Mouse (Mus musculus): ENCODE results near the gene Kctd10.

Kctd10 gene

GRCm38 (mm10) chr5:114380209-114381012 lies at the start of gene Kctd10, which contains the start of gene Ube3b:
Gene Kctd10 (minus strand): TSS chr5:114380508.
Gene Ube3b (plus strand): TSS chr5:114380607.
- DNase-seq, result peak; percentile 90

DNA sequence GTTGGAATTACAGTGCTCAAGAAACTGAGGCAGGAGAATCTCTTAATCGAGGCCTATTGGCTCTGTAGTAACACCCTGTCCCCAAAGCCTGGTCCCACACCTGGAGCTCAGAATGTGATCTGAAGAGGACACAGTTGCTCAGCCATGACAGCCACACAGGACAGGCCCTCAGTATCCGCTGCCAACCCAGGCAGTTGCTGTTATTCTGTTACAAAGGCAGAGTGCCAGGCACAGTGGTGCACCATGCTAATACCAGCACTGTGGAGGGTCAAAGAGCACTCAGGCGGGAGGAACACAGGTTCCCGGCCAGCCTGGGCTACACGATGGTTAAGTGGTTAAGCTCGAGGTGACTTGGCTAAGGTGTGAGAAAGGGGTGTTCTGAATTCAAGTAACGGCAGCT lies 49.5 kb upstream of the Kctd10 start:
- no peak for DNase-seq

GRCm38 (mm10) chr5:114428621-114429020 lies 48.3 kb upstream of the Kctd10 start:
- no peak for DNase-seq

DNA sequence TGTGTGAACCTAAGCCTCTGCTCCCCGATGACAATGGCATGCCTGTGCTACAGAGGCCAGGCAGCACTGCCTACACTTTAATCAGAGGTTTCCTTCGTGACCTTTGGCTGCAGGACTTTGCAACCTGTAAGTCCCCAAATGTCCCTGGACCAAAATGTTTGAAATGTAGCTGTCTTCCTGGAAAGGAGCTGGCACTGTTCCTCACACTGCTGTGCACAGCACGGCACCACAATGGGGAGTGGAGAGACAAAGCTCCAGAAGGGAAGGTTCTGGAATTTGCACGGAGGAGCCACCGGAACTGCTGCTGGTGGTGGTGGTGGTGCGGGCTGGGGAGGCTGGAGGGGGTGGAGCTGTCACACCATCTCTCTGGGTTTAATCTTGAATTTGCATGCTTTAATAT lies 46.4 kb upstream of the Kctd10 start:
- DNase-seq, result no peak

DNA sequence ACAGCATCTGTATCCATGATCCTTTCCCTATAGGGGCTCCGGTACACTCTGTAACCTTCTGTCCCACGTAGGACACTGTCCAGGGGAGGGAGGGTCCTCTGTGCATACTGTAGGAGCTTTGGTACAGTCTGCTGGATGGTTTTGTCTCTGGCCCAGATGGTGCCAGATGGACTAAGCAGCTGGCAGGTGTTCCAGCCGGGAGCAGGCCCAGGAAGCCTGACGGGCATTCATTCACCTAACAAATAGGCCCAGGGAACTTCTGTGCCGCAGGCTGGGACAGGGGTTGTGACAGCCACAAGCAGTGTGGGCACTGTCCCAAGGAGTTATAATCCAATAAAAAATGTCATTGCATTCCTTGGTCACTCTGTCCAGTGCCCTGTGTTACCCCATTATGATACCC lies 43.7 kb upstream of the Kctd10 start:
- DNase-seq, result no peak

DNA sequence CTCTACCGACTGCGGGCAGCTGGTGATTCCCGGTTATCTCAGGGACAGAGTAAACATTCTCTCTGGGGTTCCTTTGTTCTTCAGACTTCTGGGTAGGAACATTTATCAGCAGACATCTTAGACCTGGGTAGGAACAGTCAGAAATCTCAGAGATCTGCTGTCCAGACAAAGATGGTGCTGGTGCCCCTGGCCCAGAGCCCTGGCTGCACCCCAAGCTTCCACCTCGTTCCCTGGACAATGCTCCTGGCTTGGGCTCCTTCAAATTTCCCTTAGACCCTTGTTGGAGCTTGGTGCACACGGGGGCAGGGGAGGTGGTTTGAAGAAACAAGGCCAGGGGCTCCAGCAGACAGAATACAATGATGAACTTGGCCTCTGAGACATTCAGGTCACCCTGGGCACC lies 42.3 kb upstream of the Kctd10 start:
- DNase-seq, result no peak

DNA sequence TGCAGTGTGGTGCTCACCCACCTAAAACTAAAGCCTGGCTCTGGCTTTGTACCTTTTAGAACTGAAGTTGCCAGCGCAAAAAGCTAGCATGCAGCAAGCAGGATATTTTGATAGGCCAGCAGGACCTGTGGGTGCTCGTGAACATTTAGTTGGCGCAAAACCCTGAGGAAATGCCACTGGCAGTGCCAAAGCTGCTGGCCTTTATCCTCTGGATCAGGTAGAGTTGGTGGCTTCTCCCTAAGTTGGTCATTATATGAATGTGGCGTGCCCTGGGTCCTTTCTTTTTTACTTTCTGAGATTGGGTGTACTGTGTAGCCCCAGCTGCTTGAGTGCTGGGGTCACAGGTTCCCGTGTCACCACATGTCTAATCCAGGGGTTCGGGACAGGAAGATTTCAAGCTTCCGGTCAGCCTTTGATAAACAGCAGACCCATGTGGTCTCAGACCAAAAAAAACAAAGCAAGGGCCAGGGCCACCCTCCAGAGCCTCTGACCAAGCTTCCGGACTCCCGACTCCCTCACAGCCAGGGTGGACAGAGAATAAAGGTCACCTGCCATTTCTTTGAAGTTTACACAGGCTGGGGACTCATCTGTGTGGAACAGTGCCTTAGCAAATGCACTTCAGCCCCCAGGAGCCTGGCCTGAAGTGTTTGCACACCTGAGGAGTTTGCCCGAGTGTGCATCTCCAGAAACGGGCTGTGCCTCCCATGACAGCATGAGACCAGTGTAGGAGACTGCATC lies 41.4 kb upstream of the Kctd10 start:
- peak; percentile 28 for DNase-seq

GRCm38 (mm10) chr5:114418541-114418940 lies 38.2 kb upstream of the Kctd10 start:
- no peak for DNase-seq

- DNase-seq, result no peak
These were observed 36.5 kb upstream of the Kctd10 start for GRCm38 (mm10) chr5:114416855-114417254.

DNA sequence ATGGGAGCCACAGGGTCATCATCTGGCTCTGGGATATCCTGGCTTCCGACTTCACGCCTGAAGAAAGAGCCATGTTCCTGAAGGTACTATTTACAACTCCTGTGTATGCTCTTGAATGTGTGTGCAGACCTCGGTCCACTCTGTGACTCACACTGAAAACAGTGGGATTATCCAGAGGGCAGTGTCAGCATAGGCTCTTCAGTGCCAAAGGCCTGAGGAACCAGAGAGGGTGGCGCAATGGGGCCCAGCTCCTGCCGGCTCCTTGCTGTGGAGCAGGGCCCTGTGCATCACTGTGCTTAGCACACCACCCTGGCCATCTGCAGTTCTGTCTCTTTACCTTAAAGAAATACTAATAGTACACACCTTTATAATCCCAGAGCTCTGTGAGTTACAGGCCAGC lies 35.3 kb upstream of the Kctd10 start:
- DNase-seq, result no peak

GRCm38 (mm10) chr5:114413067-114413735 lies 32.9 kb upstream of the Kctd10 start:
- DNase-seq, result peak; percentile 81

- DNase-seq, result peak; percentile 45
These were observed 32.2 kb upstream of the Kctd10 start for GRCm38 (mm10) chr5:114412361-114412998.

DNA sequence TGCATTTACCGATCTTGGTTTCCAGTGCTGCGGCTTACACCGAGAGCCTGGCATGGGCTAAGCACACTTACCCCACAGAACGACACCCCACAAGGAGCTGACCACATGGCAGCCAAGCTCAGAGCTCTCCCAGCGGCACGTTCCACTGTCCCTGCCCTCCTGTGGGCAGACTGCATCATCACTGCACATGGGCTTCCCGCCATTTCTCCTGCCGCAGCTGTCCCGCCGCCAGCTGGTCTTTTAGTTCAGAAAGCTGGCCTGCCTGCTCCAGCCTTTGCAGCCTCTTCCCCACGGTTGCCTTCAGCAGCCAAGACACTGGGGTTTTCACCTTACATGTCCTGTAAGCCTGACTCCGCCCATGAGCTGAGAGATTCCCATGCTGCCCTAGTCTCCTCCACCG lies 30.1 kb upstream of the Kctd10 start:
- DNase-seq, result no peak

DNA sequence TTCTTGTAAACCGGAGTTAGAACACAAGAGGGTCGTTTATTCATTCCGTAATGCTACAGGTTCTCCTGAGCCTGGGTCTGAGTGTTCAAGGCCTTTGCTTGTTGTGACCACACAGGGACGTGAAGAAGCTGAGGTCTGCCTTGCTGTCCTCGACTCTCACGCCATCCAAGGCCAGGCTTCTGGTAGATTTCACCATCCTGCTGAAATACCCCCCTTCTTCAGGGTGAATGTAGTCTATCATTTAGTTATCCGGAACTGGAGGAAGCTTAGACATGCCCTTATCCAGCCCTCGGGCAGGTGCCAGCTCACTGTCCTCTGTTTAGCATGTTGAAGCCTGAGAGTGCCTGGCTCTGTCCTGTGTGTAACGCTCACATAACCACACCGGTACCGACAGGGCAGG lies 28.5 kb upstream of the Kctd10 start:
- no peak for DNase-seq

DNA sequence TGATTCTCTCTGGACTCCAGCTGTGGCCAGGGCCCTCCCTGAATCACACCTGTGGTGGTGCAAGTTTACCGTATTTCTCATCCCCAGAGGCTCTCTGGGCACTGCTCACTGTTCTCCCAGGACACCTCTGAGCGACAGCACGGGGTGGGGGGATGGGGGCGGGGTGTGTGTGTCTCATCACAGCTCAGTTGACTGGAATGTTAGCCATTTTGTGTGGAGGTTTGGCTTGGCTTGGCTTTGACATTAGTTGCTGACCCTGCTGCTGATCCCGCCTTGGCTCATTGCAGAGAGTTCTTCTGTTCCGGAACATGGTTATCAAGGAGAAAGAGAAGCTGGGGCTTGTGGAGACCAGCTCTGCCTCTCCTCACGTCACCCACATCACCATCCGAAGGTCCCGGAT lies 27.5 kb upstream of the Kctd10 start:
- DNase-seq, result peak; percentile 38

GRCm38 (mm10) chr5:114407269-114407668 lies 27.0 kb upstream of the Kctd10 start:
- no peak for DNase-seq

DNA sequence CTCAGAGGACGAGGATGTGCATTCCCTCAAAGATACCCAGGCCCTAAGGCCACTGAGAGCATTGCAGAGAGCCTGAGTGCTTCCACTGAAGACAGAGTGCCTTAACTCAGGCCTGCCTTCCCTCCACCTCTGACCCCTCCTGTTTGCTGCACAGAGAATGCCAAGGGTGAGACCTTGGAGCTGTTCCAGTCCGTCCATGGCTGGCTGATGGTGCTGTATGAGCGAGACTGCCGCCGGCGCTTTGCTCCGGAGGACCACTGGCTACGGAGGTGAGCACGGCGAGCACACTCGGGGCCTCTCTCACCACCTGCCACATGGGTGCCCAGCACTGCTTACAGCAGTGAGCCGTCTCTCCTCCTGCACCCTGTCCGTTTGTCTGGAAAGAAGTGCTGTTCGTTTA lies 26.3 kb upstream of the Kctd10 start:
- DNase-seq, result no peak

DNA sequence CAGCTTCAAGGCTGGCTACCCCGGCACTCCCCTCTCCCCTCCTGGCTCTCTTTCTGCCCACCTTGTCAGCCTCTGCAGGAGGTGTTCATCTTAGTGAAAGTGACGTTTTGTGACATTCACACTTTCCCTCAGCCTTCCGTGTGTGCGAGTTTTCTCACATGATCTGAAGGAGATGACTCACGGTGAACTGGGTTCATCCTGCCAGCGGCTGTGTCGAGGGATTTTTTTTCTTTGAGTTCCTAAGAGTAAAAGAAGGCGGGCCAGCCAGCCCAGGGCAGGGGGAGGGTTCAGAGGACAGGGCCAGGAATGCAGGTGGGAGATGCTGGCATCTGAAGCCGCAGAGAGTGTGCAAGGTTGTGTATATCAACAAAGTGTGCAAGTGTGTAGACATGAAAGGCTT lies 12.9 kb upstream of the Kctd10 start:
- DNase-seq, result no peak

DNA sequence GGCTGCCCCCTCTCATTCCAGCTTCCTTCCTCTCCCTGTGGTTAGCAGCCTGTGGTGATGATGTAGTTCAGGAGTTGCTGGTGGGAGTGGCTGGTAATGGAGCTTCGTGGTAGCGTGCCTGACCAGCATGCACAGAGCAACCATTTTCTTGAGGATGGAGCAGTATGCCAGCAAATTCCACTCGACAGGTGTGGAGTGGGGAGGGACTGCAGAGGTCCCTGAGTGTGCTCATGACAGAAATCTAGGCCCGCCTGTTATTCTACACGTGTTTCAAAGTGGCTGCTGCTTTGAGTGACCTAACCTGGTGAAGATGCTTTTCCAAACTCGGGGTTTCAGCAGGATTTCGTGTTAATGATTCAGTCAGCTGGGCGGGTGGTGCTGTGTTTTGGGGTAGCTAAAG lies 4.1 kb upstream of the Kctd10 start:
- no peak for DNase-seq

DNA sequence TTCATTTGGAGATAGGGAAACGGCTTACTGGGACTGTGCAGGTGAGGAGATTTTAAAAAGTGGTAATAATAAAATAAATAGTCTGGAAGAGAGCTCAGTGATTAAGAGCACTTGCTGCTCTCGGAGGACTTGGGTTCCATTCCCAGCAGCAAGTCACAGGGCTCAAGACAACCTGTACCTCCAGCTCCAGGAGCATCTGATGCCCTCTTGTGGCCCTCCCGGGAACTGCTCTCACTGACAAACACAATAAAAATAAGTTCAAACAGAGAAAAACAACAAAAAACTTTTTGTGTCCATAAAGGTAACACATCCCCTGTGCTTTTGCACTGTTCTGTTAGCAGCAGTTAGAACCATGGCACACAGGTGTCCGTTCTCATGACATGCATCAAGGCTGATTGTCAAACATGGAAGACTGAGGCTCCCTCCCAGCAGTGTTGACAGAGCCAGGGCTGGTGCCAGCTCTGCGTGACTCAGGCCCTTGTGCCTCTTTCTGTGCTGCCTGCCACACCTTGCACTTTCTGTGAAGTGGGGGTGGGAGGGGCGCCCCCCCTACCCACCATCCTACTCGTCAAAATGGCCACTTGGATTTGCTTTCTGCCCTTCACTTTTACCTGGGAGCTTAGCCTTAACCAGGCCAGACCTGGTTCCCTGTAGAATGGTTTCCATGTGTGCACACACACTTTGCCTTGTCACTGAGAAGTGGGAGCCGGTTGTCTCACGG lies 3.0 kb upstream of the Kctd10 start:
- peak; percentile 56 for DNase-seq

DNA sequence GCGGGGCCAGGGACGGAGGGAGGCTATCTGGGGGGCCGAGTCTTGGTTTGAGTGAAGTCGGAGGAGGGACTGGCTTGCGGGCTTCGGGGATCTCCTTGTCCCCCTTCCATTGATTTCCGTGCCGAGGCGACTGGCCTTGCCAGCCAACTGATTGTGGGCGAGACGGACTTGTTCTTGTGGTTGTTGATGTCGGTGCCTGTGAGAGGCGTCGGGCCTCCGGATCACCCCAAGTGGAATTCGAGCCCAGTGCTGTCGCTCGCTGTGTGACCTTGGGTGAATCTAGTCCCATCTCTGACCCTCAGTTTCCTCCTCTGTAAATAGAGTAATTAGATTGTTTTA lies 674 bp upstream of the Kctd10 start:
- DNase-seq, result no peak

DNA sequence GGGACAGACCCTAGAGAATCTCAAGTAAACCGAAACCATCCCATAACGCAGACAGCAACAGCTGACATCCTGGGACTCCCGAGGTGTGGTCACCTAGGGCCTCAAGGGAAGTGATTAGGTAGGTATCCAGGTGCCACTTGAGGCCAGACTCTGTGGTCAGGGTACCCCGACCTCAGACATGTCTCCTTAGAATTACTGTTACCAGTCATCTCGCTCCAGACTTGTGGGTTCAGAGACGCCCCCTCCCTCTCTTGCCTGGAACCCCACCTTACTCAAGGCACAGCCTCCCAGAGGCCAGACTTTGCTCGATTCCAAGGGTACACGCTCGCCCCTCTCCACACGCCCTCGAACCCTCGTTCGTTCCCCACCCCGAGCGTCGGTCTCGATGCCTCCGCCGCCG lies 545 bp downstream of the Kctd10 start:
- no peak for DNase-seq

DNA sequence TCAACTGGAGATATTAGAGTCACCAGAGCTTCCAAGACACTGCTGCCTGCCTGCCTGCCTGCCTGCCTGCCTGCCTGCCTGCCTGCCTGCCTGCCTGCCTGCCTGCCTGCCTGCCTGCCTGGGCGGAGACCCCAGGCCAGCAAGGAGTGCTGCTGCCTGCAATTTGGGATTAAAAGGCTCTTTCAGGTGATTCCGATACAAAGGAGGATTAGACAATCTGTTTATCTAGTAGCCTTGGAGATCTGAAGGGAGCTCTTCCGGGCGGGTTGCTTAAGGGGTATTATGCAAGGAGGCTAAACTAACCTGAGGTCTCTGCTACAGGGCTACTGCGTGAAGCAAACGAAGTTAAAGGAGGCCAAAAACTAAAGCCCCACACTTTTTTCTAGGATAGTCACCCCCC lies 1.4 kb downstream of the Kctd10 start:
- no peak for DNase-seq

Measured in lung, postnatal 10 days (tissue).